Mouse (Mus musculus): Measurements from ENCODE around the gene Ndufs1. TPM values are rescaled to one million over a fixed set of nuclear protein-coding genes. Genes with fewer than 3 reads are reported as not detected.
A peak's percentile ranks its signal among the peaks of the same experiment; 100 is the strongest.
"Not testable (repeated sequence)": the region's sequence is repeated elsewhere in the genome, so short reads cannot be mapped to it uniquely, and the experiment has no call there.

Ndufs1 gene
- polyA plus RNA-seq, 1 experiment = 29.6 TPM

DNA sequence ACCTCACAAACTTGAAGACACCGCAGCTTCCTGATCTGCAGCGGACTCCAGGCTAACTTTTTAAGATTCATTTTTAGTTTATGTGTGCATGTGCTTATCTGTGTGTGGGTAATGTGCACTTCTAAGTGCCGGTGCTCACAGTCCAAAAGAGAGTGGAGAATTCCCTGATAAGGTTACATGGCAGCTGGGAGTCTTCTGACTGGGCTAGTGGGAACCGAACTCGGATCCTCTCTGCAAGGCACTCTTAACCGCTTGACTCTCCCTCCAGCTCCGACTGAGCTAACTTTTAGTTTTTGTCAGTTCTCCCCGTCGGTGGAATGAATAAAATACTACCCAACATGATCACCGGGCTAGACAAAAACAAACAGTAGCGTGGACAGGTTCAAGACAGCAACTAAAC lies 780 bp downstream of the Ndufs1 start:
- Histone ChIP-seq H3K4me1 (ENCODE audit: control insufficient read depth, insufficient read depth, low read length) (peaks cover 16% of the 10 kb centered on the region), H3K4me3 (replicated peaks; ENCODE audit: extremely low read depth, low read depth, low read length) (peak overlapping the region; percentile 97)
- 5% methylated on average over 11 of the region's 11 CpGs for WGBS
- no peak for DNase-seq
- TF ChIP-seq POLR2A (IDR thresholded peaks at IDR 0.05; ENCODE audit: borderline replicate concordance, extremely low read depth, low read depth, low read length) = no peak
- TF ChIP-seq CTCF (IDR thresholded peaks at IDR 0.05; ENCODE audit: insufficient read depth, low read length) = no peak

GRCm38 (mm10) chr1:63168638-63169037 lies 8.0 kb downstream of the Ndufs1 start:
- 76% methylated on average over 2 of the region's 2 CpGs for WGBS
- Histone ChIP-seq H3K4me1 (ENCODE audit: control insufficient read depth, insufficient read depth, low read length) (no peaks in the 10 kb centered on the region; the same call in 1 of the 2 replicates), H3K4me3 (replicated peaks; ENCODE audit: extremely low read depth, low read depth, low read length) (no peak overlapping the region)
- no peak for DNase-seq
- TF ChIP-seq POLR2A (IDR thresholded peaks at IDR 0.05; ENCODE audit: borderline replicate concordance, extremely low read depth, low read depth, low read length) (no peak), CTCF (IDR thresholded peaks at IDR 0.05; ENCODE audit: insufficient read depth, low read length) (no peak)

GRCm38 (mm10) chr1:63140231-63140630 lies 36.4 kb downstream of the Ndufs1 start:
- DNase-seq = no peak
- TF ChIP-seq POLR2A (IDR thresholded peaks at IDR 0.05; ENCODE audit: borderline replicate concordance, extremely low read depth, low read depth, low read length) (no peak), CTCF (IDR thresholded peaks at IDR 0.05; ENCODE audit: insufficient read depth, low read length) (no peak)
- H3K4me1 ChIP-seq (ENCODE audit: control insufficient read depth, insufficient read depth, low read length) = no peaks in the 10 kb centered on the region; the same call in 1 of the 2 replicates
- 95% methylated on average over 13 of the region's 13 CpGs for WGBS
- no peak overlapping the region for H3K4me3 ChIP-seq (replicated peaks; ENCODE audit: extremely low read depth, low read depth, low read length)

DNA sequence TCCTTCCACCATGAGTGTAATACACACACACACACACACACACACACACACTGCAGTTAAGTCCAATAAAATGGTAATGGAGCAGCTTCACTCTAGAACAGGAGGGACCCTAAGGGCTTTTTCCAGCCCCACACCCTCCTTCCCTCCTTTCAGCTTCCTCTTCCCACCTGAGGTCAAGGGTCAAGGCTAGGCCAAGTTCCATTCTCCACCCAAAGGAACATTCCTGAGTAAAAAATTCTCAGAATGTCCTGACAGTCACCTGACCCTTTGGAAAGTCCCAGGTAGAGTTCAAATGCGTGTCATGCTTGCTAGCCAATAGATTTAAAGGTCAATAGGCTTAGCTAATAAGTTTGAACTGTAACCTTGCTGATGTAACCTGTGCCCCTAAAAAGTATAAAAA lies 38.0 kb downstream of the Ndufs1 start:
- not testable (repeated sequence) for DNase-seq; H3K4me1 ChIP-seq (ENCODE audit: control insufficient read depth, insufficient read depth, low read length); H3K4me3 ChIP-seq (replicated peaks; ENCODE audit: extremely low read depth, low read depth, low read length)
- WGBS = 91% methylated on average over 1 of the region's 1 CpGs

GRCm38 (mm10) chr1:63137971-63138370 lies 38.7 kb downstream of the Ndufs1 start:
- WGBS = 51% methylated on average over 2 of the region's 2 CpGs
- Histone ChIP-seq H3K4me1 (ENCODE audit: control insufficient read depth, insufficient read depth, low read length) (no peaks in the 10 kb centered on the region; the same call in 1 of the 2 replicates), H3K4me3 (replicated peaks; ENCODE audit: extremely low read depth, low read depth, low read length) (no peak overlapping the region)
- no peak for TF ChIP-seq CTCF (IDR thresholded peaks at IDR 0.05; ENCODE audit: insufficient read depth, low read length)
- no peak for TF ChIP-seq POLR2A (IDR thresholded peaks at IDR 0.05; ENCODE audit: borderline replicate concordance, extremely low read depth, low read depth, low read length)
- no peak for DNase-seq

GRCm38 (mm10) chr1:63134530-63134929 lies 42.1 kb downstream of the Ndufs1 start:
- WGBS = 72% methylated on average over 3 of the region's 3 CpGs

DNA sequence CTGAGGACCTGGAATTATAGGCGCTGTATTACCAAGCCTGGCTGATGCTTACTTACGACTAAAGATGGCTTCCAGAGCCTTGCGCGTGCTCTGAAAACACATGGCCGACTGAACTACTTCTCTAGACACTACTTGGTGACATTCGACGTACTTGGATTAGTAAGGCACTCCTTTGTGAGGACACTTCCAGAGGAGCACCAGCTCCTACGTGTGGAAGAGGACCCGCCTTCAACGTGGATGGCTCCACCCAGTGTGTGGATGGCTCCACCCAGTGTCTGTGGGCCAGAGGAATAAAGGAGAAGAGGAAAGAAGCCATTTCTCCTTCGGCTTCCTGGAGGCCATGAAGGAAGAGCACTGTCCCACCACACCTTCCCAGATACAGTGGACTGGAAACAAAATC lies 44.9 kb downstream of the Ndufs1 start:
- WGBS = 85% methylated on average over 11 of the region's 11 CpGs
- no peak for DNase-seq
- no peak for TF ChIP-seq POLR2A (IDR thresholded peaks at IDR 0.05; ENCODE audit: borderline replicate concordance, extremely low read depth, low read depth, low read length)
- TF ChIP-seq CTCF (IDR thresholded peaks at IDR 0.05; ENCODE audit: insufficient read depth, low read length) = no peak
- no peaks in the 10 kb centered on the region; the same call in 1 of the 2 replicates for H3K4me1 ChIP-seq (ENCODE audit: control insufficient read depth, insufficient read depth, low read length)
- H3K4me3 ChIP-seq (replicated peaks; ENCODE audit: extremely low read depth, low read depth, low read length) = no peak overlapping the region

More at GRCm38 (mm10) chr1:63134530-63134929, 42.1 kb downstream of the Ndufs1 start:
- Histone ChIP-seq H3K4me3 (replicated peaks; ENCODE audit: extremely low read depth, low read depth, low read length) (no peak overlapping the region), H3K4me1 (ENCODE audit: control insufficient read depth, insufficient read depth, low read length) (no peaks in the 10 kb centered on the region; the same call in 1 of the 2 replicates)
- no peak for DNase-seq
- TF ChIP-seq POLR2A (IDR thresholded peaks at IDR 0.05; ENCODE audit: borderline replicate concordance, extremely low read depth, low read depth, low read length) = no peak
- no peak for TF ChIP-seq CTCF (IDR thresholded peaks at IDR 0.05; ENCODE audit: insufficient read depth, low read length)

- WGBS = 66% methylated on average over 2 of the region's 2 CpGs
- H3K4me3 ChIP-seq (replicated peaks; ENCODE audit: extremely low read depth, low read depth, low read length) = no peak overlapping the region
- TF ChIP-seq CTCF (IDR thresholded peaks at IDR 0.05; ENCODE audit: insufficient read depth, low read length) (no peak), POLR2A (IDR thresholded peaks at IDR 0.05; ENCODE audit: borderline replicate concordance, extremely low read depth, low read depth, low read length) (no peak)
- DNase-seq = no peak
- H3K4me1 ChIP-seq (ENCODE audit: control insufficient read depth, insufficient read depth, low read length) = no peaks in the 10 kb centered on the region; the same call in 1 of the 2 replicates
These were observed 45.8 kb downstream of the Ndufs1 start for GRCm38 (mm10) chr1:63130883-63131282.

- Histone ChIP-seq H3K4me3 (replicated peaks; ENCODE audit: extremely low read depth, low read depth, low read length) (peak overlapping the region; percentile 9), H3K4me1 (ENCODE audit: control insufficient read depth, insufficient read depth, low read length) (no peaks in the 10 kb centered on the region)
- 9% methylated on average over 18 of the region's 18 CpGs for WGBS
- TF ChIP-seq CTCF (IDR thresholded peaks at IDR 0.05; ENCODE audit: insufficient read depth, low read length) = no peak
- TF ChIP-seq POLR2A (IDR thresholded peaks at IDR 0.05; ENCODE audit: borderline replicate concordance, extremely low read depth, low read depth, low read length) = no peak
- DNase-seq = no peak
These were observed 46.6 kb downstream of the Ndufs1 start for GRCm38 (mm10) chr1:63129857-63130690.

DNA sequence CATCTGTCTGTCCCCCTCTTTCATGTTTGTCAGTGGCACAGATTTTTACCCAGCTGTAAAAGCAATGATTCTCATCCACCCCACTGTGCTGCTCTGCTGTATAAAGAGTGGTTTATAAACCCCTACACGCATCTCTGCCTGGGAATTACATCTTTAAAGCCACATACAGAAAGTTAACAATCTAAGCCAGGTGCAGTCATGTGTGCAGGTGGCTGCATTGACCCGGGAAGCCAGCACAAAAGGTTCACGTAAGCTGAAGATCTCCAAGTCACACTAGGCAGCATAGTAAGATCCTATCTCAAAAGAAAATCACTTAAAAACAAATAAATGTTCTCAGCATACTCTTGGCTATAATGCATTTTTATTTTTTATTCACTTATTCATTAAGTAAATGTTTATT lies 47.4 kb downstream of the Ndufs1 start:
- Histone ChIP-seq H3K4me1 (ENCODE audit: control insufficient read depth, insufficient read depth, low read length) (no peaks in the 10 kb centered on the region), H3K4me3 (replicated peaks; ENCODE audit: extremely low read depth, low read depth, low read length) (no peak overlapping the region)
- WGBS = 43% methylated on average over 3 of the region's 3 CpGs
- TF ChIP-seq CTCF (IDR thresholded peaks at IDR 0.05; ENCODE audit: insufficient read depth, low read length) (no peak), POLR2A (IDR thresholded peaks at IDR 0.05; ENCODE audit: borderline replicate concordance, extremely low read depth, low read depth, low read length) (no peak)
- no peak for DNase-seq
